Mouse (Mus musculus) gastrocnemius, postnatal 25 days (tissue): Measurements from ENCODE around the gene Zcchc24. TPM values are rescaled to one million over a fixed set of nuclear protein-coding genes. Genes with fewer than 3 reads are reported as not detected.

ENCODE experiments used
- DNase-seq: peaks from one replicate; pipeline ENCODE4 v3.0.0; 2022
- total RNA-seq, 2 experiments: library from RNA; stranded (reverse); gene quantifications; 1 replicate in 1 of 2; 2 replicates in 1 of 2; pipeline ENCODE4 v1.2.3; 2021

The Zcchc24 gene
- total RNA-seq, 2 experiments from 2014 or later = 41.5 to 45.0 TPM

GRCm38 (mm10) chr14:25749143-25749909, 19.5 kb downstream of the Zcchc24 start:
- peak; percentile 79 for DNase-seq

- DNase-seq = no peak
Observed at GRCm38 (mm10) chr14:25747996-25748756, 20.7 kb downstream of the Zcchc24 start.

GRCm38 (mm10) chr14:25746971-25747945, 21.6 kb downstream of the Zcchc24 start:
- DNase-seq = peak; percentile 51

GRCm38 (mm10) chr14:25746371-25746770, 22.5 kb downstream of the Zcchc24 start:
- no peak for DNase-seq

GRCm38 (mm10) chr14:25745365-25746184, 23.3 kb downstream of the Zcchc24 start:
- no peak for DNase-seq

GRCm38 (mm10) chr14:25742943-25743342, 25.9 kb downstream of the Zcchc24 start:
- DNase-seq = no peak

- DNase-seq = no peak
Observed at GRCm38 (mm10) chr14:25741840-25742367, 26.9 kb downstream of the Zcchc24 start.

GRCm38 (mm10) chr14:25741211-25741610, 27.6 kb downstream of the Zcchc24 start:
- DNase-seq = no peak

- DNase-seq = peak; percentile 62
Observed at GRCm38 (mm10) chr14:25739957-25740565, 28.8 kb downstream of the Zcchc24 start.

- peak; percentile 69 for DNase-seq
Observed at GRCm38 (mm10) chr14:25738591-25739001, 30.2 kb downstream of the Zcchc24 start.

GRCm38 (mm10) chr14:25736589-25736988, 32.2 kb downstream of the Zcchc24 start:
- DNase-seq = peak; percentile 90

GRCm38 (mm10) chr14:25736140-25736539, 32.7 kb downstream of the Zcchc24 start:
- DNase-seq = no peak

GRCm38 (mm10) chr14:25734736-25735716, 33.8 kb downstream of the Zcchc24 start:
- DNase-seq = peak; percentile 76

GRCm38 (mm10) chr14:25727149-25727510, 41.7 kb downstream of the Zcchc24 start:
- DNase-seq = no peak

GRCm38 (mm10) chr14:25726226-25727148, 42.4 kb downstream of the Zcchc24 start:
- no peak for DNase-seq

GRCm38 (mm10) chr14:25725690-25726089, 43.1 kb downstream of the Zcchc24 start:
- DNase-seq = no peak

- DNase-seq = peak; percentile 53
Observed at GRCm38 (mm10) chr14:25725032-25725497, 43.8 kb downstream of the Zcchc24 start.
